Mouse (Mus musculus): ENCODE measurements at regions not wholly inside any gene's neighbourhood (a gene's known extent, or its start where the extent isn't known, plus 50 kb on each side); places are given as distances from the start of the nearest gene placed in this dataset.

DNA sequence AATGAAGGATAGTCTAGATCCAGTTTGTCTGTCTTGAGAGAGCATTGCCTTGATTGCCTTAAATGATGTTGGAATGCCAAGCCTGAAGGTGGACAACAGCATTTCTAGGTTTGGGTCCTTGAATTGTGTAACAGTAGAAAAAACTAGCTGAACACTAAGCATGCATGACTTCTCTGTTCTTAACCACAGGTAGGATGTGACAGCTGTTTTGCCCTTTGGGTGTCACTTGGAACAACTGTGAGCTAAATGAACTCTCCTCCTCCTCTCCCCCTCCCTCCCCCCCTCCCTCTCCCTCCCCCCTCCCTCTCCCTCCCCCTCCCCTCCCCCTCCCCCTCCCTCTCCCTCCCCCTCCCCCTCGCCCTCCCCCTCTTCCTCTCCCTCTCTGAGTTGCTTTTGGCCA is 113.6 kb upstream of the 1700056E22Rik start:
- TF ChIP-seq POLR2A (IDR thresholded peaks at IDR 0.05; ENCODE audit: borderline replicate concordance, control insufficient read depth, low read depth, low read length) = no peak
- no peak for TF ChIP-seq CTCF (IDR thresholded peaks at IDR 0.05; ENCODE audit: control insufficient read depth, insufficient read depth, low read length)
- Histone ChIP-seq H3K4me1 (ENCODE audit: control insufficient read depth, insufficient read depth, low read length) (no peaks in the 10 kb centered on the region), H3K27ac (ENCODE audit: control insufficient read depth, insufficient read depth, low read depth, low read length, poor library complexity) (no peak overlapping the region), H3K4me3 (replicated peaks; ENCODE audit: control insufficient read depth, low read depth, low read length) (no peak overlapping the region)
- no CpG with 5 or more reads among the region's 1 CpGs for WGBS

DNA sequence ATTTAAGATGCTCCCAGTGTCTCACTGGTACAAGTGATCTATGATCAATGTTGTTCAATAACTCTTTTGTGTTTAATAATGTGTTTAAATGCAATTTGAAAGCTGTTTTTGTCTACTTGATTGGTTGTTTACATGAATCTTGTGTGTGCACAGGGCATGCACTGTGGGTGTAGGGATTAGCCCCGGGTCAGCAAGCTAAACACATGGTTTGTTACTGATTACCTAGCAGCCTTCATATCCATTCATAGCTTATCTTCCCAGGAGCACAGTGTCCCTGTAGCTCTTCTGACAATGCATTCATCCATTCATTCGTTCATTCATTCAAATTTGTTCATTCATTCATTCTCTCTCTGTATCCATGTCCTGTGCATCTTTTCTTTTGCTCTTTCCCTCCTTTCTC is 108.9 kb upstream of the 1700056E22Rik start:
- Histone ChIP-seq H3K4me1 (ENCODE audit: control insufficient read depth, insufficient read depth, low read length) (no peaks in the 10 kb centered on the region), H3K27ac (ENCODE audit: control insufficient read depth, insufficient read depth, low read depth, low read length, poor library complexity) (no peak overlapping the region), H3K4me3 (replicated peaks; ENCODE audit: control insufficient read depth, low read depth, low read length) (no peak overlapping the region)
- TF ChIP-seq CTCF (IDR thresholded peaks at IDR 0.05; ENCODE audit: control insufficient read depth, insufficient read depth, low read length) (no peak), POLR2A (IDR thresholded peaks at IDR 0.05; ENCODE audit: borderline replicate concordance, control insufficient read depth, low read depth, low read length) (no peak)
- WGBS = 66% methylated on average over 2 of the region's 2 CpGs

DNA sequence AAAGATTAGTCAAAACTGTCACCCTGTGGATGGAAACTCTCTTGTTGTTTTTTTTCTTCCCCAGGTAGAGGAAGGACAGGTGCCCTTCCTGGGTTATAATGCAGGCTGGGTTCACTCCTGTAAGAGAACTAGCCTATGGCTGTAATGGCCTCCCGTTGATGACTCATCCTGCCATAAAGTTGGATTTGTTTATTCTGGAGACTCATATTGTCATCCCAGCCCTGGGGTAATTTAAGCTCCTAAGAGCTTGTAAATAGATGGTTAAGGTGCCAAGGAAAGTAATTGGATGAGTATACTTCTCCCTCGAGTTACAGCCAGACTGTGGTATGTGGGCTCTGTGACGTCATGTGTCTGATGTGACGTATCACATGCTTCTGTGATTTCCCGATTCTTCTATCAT is 106.4 kb upstream of the 1700056E22Rik start:
- no peaks in the 10 kb centered on the region for H3K4me1 ChIP-seq (ENCODE audit: control insufficient read depth, insufficient read depth, low read length)
- TF ChIP-seq CTCF (IDR thresholded peaks at IDR 0.05; ENCODE audit: control insufficient read depth, insufficient read depth, low read length) (no peak), POLR2A (IDR thresholded peaks at IDR 0.05; ENCODE audit: borderline replicate concordance, control insufficient read depth, low read depth, low read length) (no peak)
- WGBS = 80% methylated on average over 5 of the region's 5 CpGs
- H3K4me3 ChIP-seq (replicated peaks; ENCODE audit: control insufficient read depth, low read depth, low read length) = no peak overlapping the region
- H3K27ac ChIP-seq (ENCODE audit: control insufficient read depth, insufficient read depth, low read depth, low read length, poor library complexity) = no peak overlapping the region

DNA sequence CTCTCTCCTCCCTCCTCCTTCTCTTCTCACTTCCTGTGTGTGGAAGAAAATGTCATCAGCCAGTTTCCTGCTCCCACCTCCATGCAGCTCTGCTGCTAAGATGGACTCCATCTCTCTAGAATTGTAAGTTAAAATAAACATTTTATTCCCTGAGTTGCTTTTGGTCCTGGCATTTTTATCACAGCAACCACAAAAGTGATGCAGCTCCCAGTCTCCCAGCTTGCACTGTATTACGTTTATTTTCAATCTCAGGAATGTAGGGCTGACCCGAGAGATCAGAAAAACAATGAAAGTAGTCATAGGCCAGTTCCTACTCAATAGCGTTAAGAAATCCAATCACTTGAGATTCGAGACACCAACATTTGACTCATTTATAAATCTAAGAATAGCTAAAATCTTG is 106.0 kb upstream of the 1700056E22Rik start:
- Histone ChIP-seq H3K27ac (ENCODE audit: control insufficient read depth, insufficient read depth, low read depth, low read length, poor library complexity) (no peak overlapping the region), H3K4me1 (ENCODE audit: control insufficient read depth, insufficient read depth, low read length) (no peaks in the 10 kb centered on the region), H3K4me3 (replicated peaks; ENCODE audit: control insufficient read depth, low read depth, low read length) (no peak overlapping the region)
- TF ChIP-seq POLR2A (IDR thresholded peaks at IDR 0.05; ENCODE audit: borderline replicate concordance, control insufficient read depth, low read depth, low read length) (no peak), CTCF (IDR thresholded peaks at IDR 0.05; ENCODE audit: control insufficient read depth, insufficient read depth, low read length) (no peak)
- 70% methylated on average over 4 of the region's 4 CpGs for WGBS

DNA sequence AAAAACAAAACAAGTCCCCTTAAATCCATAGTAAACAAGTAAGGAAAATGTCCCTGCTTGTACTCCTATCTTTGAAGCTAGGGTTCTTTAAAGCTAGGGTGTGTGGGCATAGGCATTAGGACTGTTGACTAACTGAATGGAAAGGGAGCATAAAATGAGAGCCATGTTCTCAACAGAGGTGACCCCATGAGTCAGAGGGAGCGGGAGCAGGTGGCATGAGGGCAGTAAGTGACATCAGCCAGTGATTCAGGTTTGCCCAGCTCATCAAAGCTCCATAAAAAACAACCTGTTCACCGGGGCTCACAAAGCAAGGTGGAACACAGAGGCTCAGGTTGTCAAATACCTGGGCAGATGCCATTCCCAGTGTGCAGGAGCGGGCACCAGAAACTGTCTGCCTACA is 104.6 kb upstream of the 1700056E22Rik start:
- Histone ChIP-seq H3K4me3 (replicated peaks; ENCODE audit: control insufficient read depth, low read depth, low read length) (no peak overlapping the region), H3K27ac (ENCODE audit: control insufficient read depth, insufficient read depth, low read depth, low read length, poor library complexity) (no peak overlapping the region), H3K4me1 (ENCODE audit: control insufficient read depth, insufficient read depth, low read length) (no peaks in the 10 kb centered on the region)
- WGBS = 77% methylated on average over 3 of the region's 3 CpGs
- TF ChIP-seq POLR2A (IDR thresholded peaks at IDR 0.05; ENCODE audit: borderline replicate concordance, control insufficient read depth, low read depth, low read length) (no peak), CTCF (IDR thresholded peaks at IDR 0.05; ENCODE audit: control insufficient read depth, insufficient read depth, low read length) (no peak)

DNA sequence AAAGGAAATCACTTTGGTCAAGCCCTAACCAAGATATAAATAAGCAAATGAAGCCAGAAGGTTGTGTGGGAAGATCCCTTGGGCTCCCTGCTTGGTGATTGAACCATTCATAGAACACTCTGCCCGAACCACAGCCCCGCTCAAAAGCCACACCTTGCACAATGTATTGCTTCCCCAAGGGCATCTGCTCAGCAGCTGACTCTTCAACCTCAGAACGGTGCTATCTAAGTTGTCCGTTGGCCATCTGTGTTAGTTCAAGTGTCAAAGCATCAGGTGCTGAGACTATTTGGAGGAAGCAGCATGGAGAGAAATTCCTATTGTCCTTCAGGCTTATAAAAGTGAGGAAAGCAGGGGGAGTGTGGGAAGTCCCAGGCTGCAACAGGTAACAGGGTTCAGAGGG is 96.8 kb upstream of the 1700056E22Rik start:
- H3K4me3 ChIP-seq (replicated peaks; ENCODE audit: control insufficient read depth, low read depth, low read length) = no peak overlapping the region
- H3K4me1 ChIP-seq (ENCODE audit: control insufficient read depth, insufficient read depth, low read length) = no peaks in the 10 kb centered on the region; the same call in 1 of the 2 replicates
- H3K27ac ChIP-seq (ENCODE audit: control insufficient read depth, insufficient read depth, low read depth, low read length, poor library complexity) = no peak overlapping the region
- TF ChIP-seq POLR2A (IDR thresholded peaks at IDR 0.05; ENCODE audit: borderline replicate concordance, control insufficient read depth, low read depth, low read length) (no peak), CTCF (IDR thresholded peaks at IDR 0.05; ENCODE audit: control insufficient read depth, insufficient read depth, low read length) (no peak)
- WGBS = 60% methylated on average over 4 of the region's 4 CpGs

DNA sequence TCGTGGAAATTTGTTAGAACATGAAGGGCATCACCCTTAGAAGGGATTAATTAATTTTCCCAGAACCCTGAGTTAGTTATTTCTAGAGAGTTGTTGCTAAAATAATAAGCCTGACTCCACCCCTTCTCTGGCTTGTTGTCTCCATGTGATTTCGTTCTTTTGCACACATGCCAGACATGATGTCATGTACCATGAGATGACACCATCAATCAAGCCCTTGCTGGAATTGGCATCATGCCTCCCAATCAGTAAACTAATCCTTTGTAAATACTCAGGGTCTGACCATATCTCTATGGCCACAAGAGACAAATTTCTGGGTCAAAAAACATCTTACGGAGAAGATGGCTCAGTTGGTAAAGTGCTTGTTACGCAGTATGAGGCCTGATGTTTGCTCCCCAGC is 93.2 kb upstream of the 1700056E22Rik start:
- Histone ChIP-seq H3K4me1 (ENCODE audit: control insufficient read depth, insufficient read depth, low read length) (no peaks in the 10 kb centered on the region; the same call in 1 of the 2 replicates), H3K27ac (ENCODE audit: control insufficient read depth, insufficient read depth, low read depth, low read length, poor library complexity) (no peak overlapping the region), H3K4me3 (replicated peaks; ENCODE audit: control insufficient read depth, low read depth, low read length) (no peak overlapping the region)
- TF ChIP-seq POLR2A (IDR thresholded peaks at IDR 0.05; ENCODE audit: borderline replicate concordance, control insufficient read depth, low read depth, low read length) (no peak), CTCF (IDR thresholded peaks at IDR 0.05; ENCODE audit: control insufficient read depth, insufficient read depth, low read length) (no peak)
- 72% methylated on average over 4 of the region's 4 CpGs for WGBS

DNA sequence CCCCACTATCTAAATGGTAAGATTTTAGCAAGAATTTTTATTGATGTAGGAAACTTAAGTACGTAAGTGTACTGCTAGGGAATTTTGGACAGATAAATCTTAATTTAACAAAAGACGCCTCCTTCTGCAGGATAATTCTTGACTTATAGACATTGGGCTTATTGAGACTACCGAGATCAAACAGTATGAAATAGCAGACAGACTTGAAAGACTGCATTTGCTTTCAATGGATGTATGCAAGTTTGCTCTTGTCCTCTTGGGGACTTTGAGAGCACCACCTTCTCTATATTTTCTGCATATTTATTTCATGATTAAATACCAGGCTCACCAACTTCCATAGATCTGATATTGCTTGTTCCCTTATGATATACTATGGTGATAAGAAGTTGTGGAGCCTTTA is 92.8 kb upstream of the 1700056E22Rik start:
- Histone ChIP-seq H3K27ac (ENCODE audit: control insufficient read depth, insufficient read depth, low read depth, low read length, poor library complexity) (no peak overlapping the region), H3K4me3 (replicated peaks; ENCODE audit: control insufficient read depth, low read depth, low read length) (no peak overlapping the region), H3K4me1 (ENCODE audit: control insufficient read depth, insufficient read depth, low read length) (no peaks in the 10 kb centered on the region; the same call in 1 of the 2 replicates)
- TF ChIP-seq CTCF (IDR thresholded peaks at IDR 0.05; ENCODE audit: control insufficient read depth, insufficient read depth, low read length) = no peak
- no peak for TF ChIP-seq POLR2A (IDR thresholded peaks at IDR 0.05; ENCODE audit: borderline replicate concordance, control insufficient read depth, low read depth, low read length)
- 90% methylated on average over 3 of the region's 3 CpGs for WGBS

Data from bone marrow, adult 2 months (tissue).